Mouse (Mus musculus) kidney, adult 2 months (tissue): ENCODE measurements around the gene Ifi35.
A peak's percentile ranks its signal among the peaks of the same experiment; 100 is the strongest.

Experiments used
- CTCF ChIP-seq: fragments of 200-500 bp; conservative IDR thresholded peaks from 2 replicates; pipeline ENCODE4 v1.5.1; 2011; ENCODE audit warnings: low read depth, mild to moderate bottlenecking, control low read depth, low read length, moderate library complexity, mixed read lengths; ENCODE audit not compliant: insufficient read depth, insufficient read length
- POLR2A ChIP-seq: fragments of 200-500 bp; IDR thresholded peaks from one replicate; pipeline ENCODE4 v1.6.1; 2011; ENCODE audit warnings: low read depth, low read length, control low read depth

DNA sequence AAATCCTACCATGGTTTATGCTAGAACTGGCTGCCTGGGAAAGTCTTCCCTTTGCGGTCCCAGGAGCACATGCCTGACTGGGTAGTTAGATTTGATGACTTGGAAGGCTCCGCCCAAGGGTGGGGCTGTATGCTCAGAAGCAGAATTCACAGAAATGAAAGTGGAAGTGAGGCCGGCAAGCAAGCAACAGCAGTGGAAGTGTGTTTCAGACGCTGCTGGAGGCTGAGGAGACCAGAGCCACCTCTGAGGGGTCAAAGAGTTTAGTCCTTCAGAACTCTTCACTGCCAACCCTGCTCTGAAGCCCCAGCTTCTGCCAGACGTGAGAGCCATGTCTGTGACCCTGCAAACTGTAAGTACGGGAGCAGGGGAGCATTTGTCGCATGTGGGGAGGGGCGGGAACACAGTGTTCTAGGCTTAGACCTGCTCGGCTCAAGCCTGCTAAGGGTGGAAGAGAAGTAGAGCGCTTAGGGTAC lies at the start of gene Ifi35:
- TF ChIP-seq CTCF, result no peak
- TF ChIP-seq POLR2A, result peak; percentile 75
